Mouse (Mus musculus): ENCODE results near the gene Olfr1489. TPM values are rescaled to one million over a fixed set of nuclear protein-coding genes. Genes with fewer than 3 reads are reported as not detected.
"Not testable (repeated sequence)": the region's sequence is repeated elsewhere in the genome, so short reads cannot be mapped to it uniquely, and the experiment has no call there.

Gene Olfr1489
- total RNA-seq (2021) (not detected), polyA plus RNA-seq (2012; rRNA removed) (not detected in 2 replicates)
- long read RNA-seq, result 0 reads

DNA sequence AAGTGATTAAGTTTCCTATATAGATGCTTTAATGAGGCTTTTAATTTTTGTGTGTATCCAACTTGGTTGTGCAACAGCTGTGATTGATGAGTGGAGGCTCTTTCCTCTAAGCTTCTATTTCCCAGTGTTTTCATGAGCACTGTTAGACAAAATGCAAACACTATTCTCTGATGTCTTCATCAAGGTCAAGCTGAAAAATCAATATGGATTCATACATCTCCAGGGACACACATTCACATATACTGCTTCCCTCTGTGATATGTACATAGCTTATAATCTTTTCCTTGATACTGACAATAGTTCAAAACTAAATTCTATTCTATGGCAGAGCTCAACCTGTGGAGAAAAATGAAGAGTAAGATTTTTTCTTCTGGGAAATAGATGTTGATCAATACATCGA lies at the start of gene Olfr1489:
TSS of gene Olfr1489 (plus strand) at position 301 of the 400 bp plus-strand sequence.
- DNase-seq, result no peak

DNA sequence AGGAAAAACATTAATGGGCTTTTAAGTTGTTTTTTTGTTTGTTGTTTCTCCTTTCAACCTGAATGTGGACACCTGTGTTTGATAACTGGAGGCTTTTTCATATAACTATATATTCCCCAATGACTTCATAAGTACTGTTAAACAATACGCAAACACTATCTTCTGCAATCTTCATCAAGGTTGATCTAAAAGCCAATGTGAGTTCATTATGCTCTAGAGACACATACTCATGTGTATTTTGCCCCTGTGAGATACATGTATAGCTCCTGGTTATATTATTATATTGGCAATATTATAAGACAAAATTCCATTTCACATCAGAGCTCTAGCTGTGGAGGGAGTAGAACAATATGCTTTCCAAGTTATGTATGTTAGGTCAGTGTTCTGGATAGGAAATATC lies 48.2 kb upstream of the Olfr1489 start, which contains the start of gene Olfr1484:
TSS of gene Olfr1484 (plus strand) at position 301 of the 400 bp plus-strand sequence.
- no peak for DNase-seq

DNA sequence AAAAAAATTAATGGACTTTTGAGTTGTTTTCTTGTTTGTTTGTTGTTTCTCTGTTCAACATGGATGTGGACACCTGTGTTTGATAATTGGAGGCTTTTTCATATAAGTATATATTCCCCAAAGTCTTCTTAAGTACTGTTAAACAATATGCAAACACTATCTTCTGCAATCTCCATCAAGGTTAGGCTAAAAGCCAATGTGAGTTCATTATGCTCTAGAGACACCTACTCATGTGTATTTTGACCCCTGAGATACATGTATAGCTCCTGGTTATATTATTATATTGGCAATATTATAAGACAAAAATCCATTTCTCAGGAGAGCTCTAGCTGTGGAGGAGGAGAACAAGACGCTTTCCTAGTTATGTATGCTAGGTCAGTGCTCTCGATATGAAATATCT lies 14.3 kb upstream of the Olfr1489 start, which contains the start of gene Olfr1487:
TSS of gene Olfr1487 (plus strand) at position 301 of the 400 bp plus-strand sequence.
- DNase-seq, result not testable (repeated sequence)

DNA sequence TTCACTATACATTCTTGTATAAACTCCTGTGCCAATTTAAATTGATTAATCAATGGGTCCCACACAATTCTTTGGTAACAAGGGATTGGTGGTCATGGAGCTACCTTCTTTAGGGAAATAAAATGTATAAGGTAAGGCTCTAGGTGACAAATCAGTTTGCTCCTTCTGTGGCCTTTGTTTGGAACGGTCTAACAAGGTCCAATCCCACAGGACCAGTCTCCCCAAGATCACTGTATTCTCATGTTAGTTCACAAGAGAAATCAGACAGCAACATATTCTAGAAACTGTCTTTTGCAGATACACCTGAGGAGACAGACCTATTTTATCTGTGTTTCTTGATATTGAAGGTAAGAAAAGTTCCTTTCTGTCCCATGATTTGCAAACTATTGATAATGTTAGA lies 19.4 kb downstream of the Olfr1489 start, which contains the start of gene Olfr1490:
TSS of gene Olfr1490 (plus strand) at position 301 of the 400 bp plus-strand sequence.
- DNase-seq, result no peak

Small RNA genes within 50 kb of the gene (microRNA-seq; reads per million reads assigned to microRNA genes)
- gene Gm22323 (0 reads per million in 2 experiments), gene Gm23931 (0 reads per million in 2 experiments)

Other genes with a start within 250 kb of the Olfr1489 start
- not detected for gene Olfr1469, start 223.8 kb upstream of the Olfr1489 start, total RNA-seq (2021)
- gene Olfr1469, start 223.8 kb upstream of the Olfr1489 start, polyA plus RNA-seq (2012; rRNA removed), result not detected in 2 replicates
- gene Olfr1471, start 188.2 kb upstream of the Olfr1489 start, total RNA-seq (2021), result not detected
- not detected in 2 replicates for gene Olfr1471, start 188.2 kb upstream of the Olfr1489 start, polyA plus RNA-seq (2012; rRNA removed)
- gene Olfr1472, start 175.5 kb upstream of the Olfr1489 start, total RNA-seq (2021), result not detected
- gene Olfr1472, start 175.5 kb upstream of the Olfr1489 start, polyA plus RNA-seq (2012; rRNA removed), result not detected in 2 replicates
- not detected for gene Olfr1474, start 162.1 kb upstream of the Olfr1489 start, total RNA-seq (2021)
- gene Olfr1474, start 162.1 kb upstream of the Olfr1489 start, polyA plus RNA-seq (2012; rRNA removed), result not detected in 2 replicates
- gene Olfr1475, start 151.4 kb upstream of the Olfr1489 start, total RNA-seq (2021), result not detected
- gene Olfr1475, start 151.4 kb upstream of the Olfr1489 start, polyA plus RNA-seq (2012; rRNA removed), result not detected in 2 replicates
- not detected for gene Olfr1477, start 131.1 kb upstream of the Olfr1489 start, total RNA-seq (2021)
- gene Olfr1477, start 131.1 kb upstream of the Olfr1489 start, polyA plus RNA-seq (2012; rRNA removed), result not detected in 2 replicates
- not detected for gene Olfr1480, start 103.7 kb upstream of the Olfr1489 start, total RNA-seq (2021)
- gene Olfr1480, start 103.7 kb upstream of the Olfr1489 start, polyA plus RNA-seq (2012; rRNA removed), result not detected in 2 replicates
- not detected for gene Olfr1484, start 48.1 kb upstream of the Olfr1489 start, total RNA-seq (2021)
- not detected in 2 replicates for gene Olfr1484, start 48.1 kb upstream of the Olfr1489 start, polyA plus RNA-seq (2012; rRNA removed)
- gene Olfr1487, start 14.2 kb upstream of the Olfr1489 start, total RNA-seq (2021), result not detected
- not detected in 2 replicates for gene Olfr1487, start 14.2 kb upstream of the Olfr1489 start, polyA plus RNA-seq (2012; rRNA removed)
- not detected for gene Olfr1490, start 19.5 kb downstream of the Olfr1489 start, total RNA-seq (2021)
- gene Olfr1490, start 19.5 kb downstream of the Olfr1489 start, polyA plus RNA-seq (2012; rRNA removed), result not detected in 2 replicates
- not detected for gene Olfr1491, start 65.6 kb downstream of the Olfr1489 start, total RNA-seq (2021)
- not detected in 2 replicates for gene Olfr1491, start 65.6 kb downstream of the Olfr1489 start, polyA plus RNA-seq (2012; rRNA removed)
- gene Olfr1493-ps1, start 91.7 kb downstream of the Olfr1489 start, total RNA-seq (2021), result not detected
- not detected in 2 replicates for gene Olfr1493-ps1, start 91.7 kb downstream of the Olfr1489 start, polyA plus RNA-seq (2012; rRNA removed)
- not detected for gene Olfr1494, start 108.1 kb downstream of the Olfr1489 start, total RNA-seq (2021)
- not detected in 2 replicates for gene Olfr1494, start 108.1 kb downstream of the Olfr1489 start, polyA plus RNA-seq (2012; rRNA removed)
- not detected for gene Olfr1495, start 133.0 kb downstream of the Olfr1489 start, total RNA-seq (2021)
- not detected in 2 replicates for gene Olfr1495, start 133.0 kb downstream of the Olfr1489 start, polyA plus RNA-seq (2012; rRNA removed)
- not detected for gene Olfr1496, start 146.3 kb downstream of the Olfr1489 start, total RNA-seq (2021)
- gene Olfr1496, start 146.3 kb downstream of the Olfr1489 start, polyA plus RNA-seq (2012; rRNA removed), result not detected in 2 replicates
- not detected for gene Olfr1497, start 166.6 kb downstream of the Olfr1489 start, total RNA-seq (2021)
- gene Olfr1497, start 166.6 kb downstream of the Olfr1489 start, polyA plus RNA-seq (2012; rRNA removed), result not detected in 2 replicates
- not detected for gene Olfr1499, start 187.8 kb downstream of the Olfr1489 start, total RNA-seq (2021)
- gene Olfr1499, start 187.8 kb downstream of the Olfr1489 start, polyA plus RNA-seq (2012; rRNA removed), result not detected in 2 replicates
- gene Olfr1500, start 198.9 kb downstream of the Olfr1489 start, total RNA-seq (2021), result not detected
- gene Olfr1500, start 198.9 kb downstream of the Olfr1489 start, polyA plus RNA-seq (2012; rRNA removed), result not detected in 2 replicates
- gene Olfr1501, start 219.1 kb downstream of the Olfr1489 start, total RNA-seq (2021), result not detected
- gene Olfr1501, start 219.1 kb downstream of the Olfr1489 start, polyA plus RNA-seq (2012; rRNA removed), result not detected in 2 replicates
- not detected for gene Olfr1502, start 230.2 kb downstream of the Olfr1489 start, total RNA-seq (2021)
- gene Olfr1502, start 230.2 kb downstream of the Olfr1489 start, polyA plus RNA-seq (2012; rRNA removed), result not detected in 2 replicates

All from adrenal gland, adult 2 months (tissue).